ENCODE assay signal across 8 mouse cellular contexts in genomic region chr11:89243370-89243769, GRCm38 (mm10). TPM values are rescaled to one million over a fixed set of nuclear protein-coding genes. Genes with fewer than 3 reads are reported as not detected.
DNase-seq lines count a peak whose midpoint lies in the region; ATAC-seq and TF ChIP-seq lines count a peak whose summit lies in the region.
"Had no signal": no experiment of that assay in that cellular context is flagged by ENCODE, and none has a peak within 500 bp of the region (broad histone marks: within the 10 kb centered on the region; RNA-seq: fewer than 3 reads in every experiment).

No protein-coding gene starts in this region.

- no peak for TF ChIP-seq POLR2A in ES-Bruce4 (IDR thresholded peaks at IDR 0.05; ENCODE audit: insufficient read depth, low read length)
- TF ChIP-seq POLR2A in bone marrow, adult 2 months (IDR thresholded peaks at IDR 0.05; ENCODE audit: borderline replicate concordance, control insufficient read depth, low read depth, low read length), result no peak

- no peaks in the 10 kb centered on the region for H3K4me1 ChIP-seq in kidney, postnatal 0 days (replicated peaks; ENCODE audit: insufficient read depth, low read length)
- H3K4me1 ChIP-seq in ES-Bruce4 (ENCODE audit: control insufficient read depth, insufficient read depth, low read length), result peaks cover 3% of the 10 kb centered on the region
- H3K4me1 ChIP-seq in bone marrow, adult 2 months (ENCODE audit: control insufficient read depth, insufficient read depth, low read length), result no peaks in the 10 kb centered on the region

- 24% methylated on average over 3 of the region's 3 CpGs for WGBS in kidney, postnatal 0 days
- 42% methylated on average over 3 of the region's 3 CpGs for WGBS in bone marrow, adult 2 months

- H3K9me3 ChIP-seq in kidney, postnatal 0 days (replicated peaks; ENCODE audit: low read length), result no peaks in the 10 kb centered on the region
- no peaks in the 10 kb centered on the region for H3K9me3 ChIP-seq in ES-Bruce4 (replicated peaks; ENCODE audit: control insufficient read depth, insufficient read depth, low read length, poor library complexity, severe bottlenecking)
- H3K9me3 ChIP-seq: lung, embryonic 15.5 days had no signal

- H3K4me3 ChIP-seq in kidney, postnatal 0 days (replicated peaks; ENCODE audit: low read depth, low read length), result no peak overlapping the region
- H3K4me3 ChIP-seq in ES-Bruce4 (ENCODE audit: low read depth, low read length), result no peak overlapping the region
- H3K4me3 ChIP-seq in bone marrow, adult 2 months (replicated peaks; ENCODE audit: control insufficient read depth, low read depth, low read length), result no peak overlapping the region
- H3K4me3 ChIP-seq: lung, embryonic 15.5 days had no signal

- no peak overlapping the region for H3K9ac ChIP-seq in kidney, postnatal 0 days (ENCODE audit: low read depth, low read length)
- no peak overlapping the region for H3K9ac ChIP-seq in ES-Bruce4 (ENCODE audit: low read depth, poor library complexity, severe bottlenecking)
- H3K9ac ChIP-seq: lung, embryonic 15.5 days had no signal

- peak; percentile 77 for DNase-seq in kidney, postnatal 0 days (ENCODE audit: low spot score)
- DNase-seq in kidney, postnatal 25 days, result no peak
- peak; percentile 12 to 39 for DNase-seq in layer of hippocampus, postnatal 14 days (ENCODE audit: low spot score in 2 of 2)
- DNase-seq in ovary, postnatal 36 days (ENCODE audit: low spot score), result peak; percentile 44
- no peak for DNase-seq in urinary bladder, adult 18-20 months (ENCODE audit: low spot score in 2 of 2)

- TF ChIP-seq CTCF in kidney, postnatal 0 days (IDR thresholded peaks at IDR 0.05; ENCODE audit: low read depth), result peak; percentile 76
- peak; percentile 71 for TF ChIP-seq CTCF in ES-Bruce4 (IDR thresholded peaks at IDR 0.05; ENCODE audit: low read depth, low read length)
- TF ChIP-seq CTCF in bone marrow, adult 2 months (IDR thresholded peaks at IDR 0.05; ENCODE audit: control insufficient read depth, insufficient read depth, low read length), result peak; percentile 13; the same call in 1 of the 2 replicates

- H3K27me3 ChIP-seq in kidney, postnatal 0 days (ENCODE audit: insufficient read depth, low read length), result no peaks in the 10 kb centered on the region
- no peaks in the 10 kb centered on the region; the same call in 1 of the 2 replicates for H3K27me3 ChIP-seq in ES-Bruce4 (ENCODE audit: control insufficient read depth, insufficient read depth, low read length, poor library complexity, severe bottlenecking)
- H3K27me3 ChIP-seq: lung, embryonic 15.5 days had no signal

- no peaks in the 10 kb centered on the region for H3K36me3 ChIP-seq in kidney, postnatal 0 days (ENCODE audit: insufficient read depth, low read length)
- H3K36me3 ChIP-seq in ES-Bruce4 (ENCODE audit: control insufficient read depth, insufficient read depth, low read length, poor library complexity, severe bottlenecking), result no peaks in the 10 kb centered on the region
- H3K36me3 ChIP-seq: lung, embryonic 15.5 days had no signal

- no peak overlapping the region for H3K27ac ChIP-seq in kidney, postnatal 0 days
- no peak overlapping the region for H3K27ac ChIP-seq in ES-Bruce4 (ENCODE audit: insufficient read depth, low read length)
- H3K27ac ChIP-seq in bone marrow, adult 2 months (ENCODE audit: control insufficient read depth, insufficient read depth, low read depth, low read length, poor library complexity), result no peak overlapping the region
- H3K27ac ChIP-seq: lung, embryonic 15.5 days had no signal

- no peak for TF ChIP-seq EP300 in ES-Bruce4 (IDR thresholded peaks at IDR 0.05; ENCODE audit: insufficient read depth, low read depth, low read length)

- no peak for ATAC-seq in kidney, postnatal 0 days (replicated peaks; ENCODE audit: low FRiP score, low read depth)

- H3K4me2 ChIP-seq in kidney, postnatal 0 days (ENCODE audit: low read length), result no peak overlapping the region
- H3K4me2 ChIP-seq: lung, embryonic 15.5 days had no signal

RNA-seq across cellular contexts. Expression of gene Nog, which starts 58.8 kb away (rescaled TPM):
- 1.4 and 2.3 TPM in 2 replicates for polyA plus RNA-seq in kidney, postnatal 0 days (2015; fragmentation: Nextera tagmentation; extraction: Ambion mirVana)
- 12.5 and 14.2 TPM in 2 replicates for polyA plus RNA-seq in ES-Bruce4 (2011; ENCODE audit: insufficient read depth, insufficient read length, low read depth, missing spikeins)
- polyA plus RNA-seq in bone marrow, adult 2 months (2011; ENCODE audit: insufficient read depth, insufficient read length, low replicate concordance, missing spikeins), result not detected in 2 replicates
- 1 to 10 TPM; 6.7 to 8.3 TPM for total RNA-seq in layer of hippocampus, postnatal 14 days (2021)

Comparison
In these comparisons a context has a peak if more than half of its experiments do, and no peak if none do; other contexts are left out.
1. DNase-seq: peak in kidney, postnatal 0 days (single experiment), layer of hippocampus, postnatal 14 days (2 of 2) and ovary, postnatal 36 days (single experiment); none in kidney, postnatal 25 days (0 of 2) and urinary bladder, adult 18-20 months (0 of 2).
2. CTCF ChIP-seq: peak in every context shown above with its lines; median percentile 76 in kidney, postnatal 0 days; 71 in ES-Bruce4; 13 in bone marrow, adult 2 months.